Mouse (Mus musculus): ENCODE results near the gene Rras. TPM values are rescaled to one million over a fixed set of nuclear protein-coding genes. Genes with fewer than 3 reads are reported as not detected.
A peak's percentile ranks its signal among the peaks of the same experiment; 100 is the strongest.

The Rras gene
- total and polyA plus RNA-seq, 3 experiments, result 5.0 to 24.1 TPM; not detected in 1

DNA sequence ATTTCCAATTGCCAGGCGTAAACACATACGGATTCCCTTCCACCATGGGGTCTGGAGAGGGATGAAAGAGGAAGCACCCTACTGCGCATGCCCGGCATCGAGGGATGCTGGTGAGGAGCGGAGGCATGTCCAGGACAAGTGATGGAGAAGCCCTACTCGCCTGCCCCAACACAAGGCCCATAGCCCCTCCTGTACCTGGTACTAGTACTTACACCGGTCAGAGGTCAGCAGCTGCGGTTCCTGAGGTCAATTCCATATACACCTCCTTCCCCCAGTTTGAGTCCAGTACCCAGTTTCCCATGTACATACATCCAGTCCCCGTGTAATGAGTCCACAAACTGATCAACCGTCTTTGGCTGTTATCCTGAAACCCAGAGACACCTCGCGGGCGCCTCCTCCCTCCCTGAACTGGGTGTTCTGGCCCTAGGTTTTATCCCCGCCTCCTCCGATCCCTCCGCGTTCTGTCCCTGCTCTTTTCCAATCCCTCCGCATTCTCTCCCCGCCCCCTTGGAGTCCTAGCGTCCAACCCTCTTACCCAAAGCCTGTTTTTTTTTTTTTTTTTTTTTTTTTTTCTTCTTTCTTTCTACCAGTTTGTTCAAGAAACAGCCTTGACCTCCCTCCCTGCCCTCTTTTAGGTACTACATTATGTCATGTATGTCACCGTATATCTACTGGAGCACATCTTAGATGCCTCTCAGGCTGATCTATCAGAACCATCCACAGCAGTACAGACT lies 43.2 kb upstream of the Rras start, which contains the start of gene Cpt1c (continued):
- peak; percentile 35; the same call in 1 of the 2 replicates for TF ChIP-seq MYB (IDR thresholded peaks at IDR 0.05; ENCODE audit: low read depth, low read length)
- no peak for TF ChIP-seq ETS1 (IDR thresholded peaks at IDR 0.05; ENCODE audit: low read depth, low read length)
- TF ChIP-seq SMC3 (IDR thresholded peaks at IDR 0.05; ENCODE audit: low read depth, low read length), result peak; percentile 5; the same call in 1 of the 2 replicates
- no peak for TF ChIP-seq MAFK (IDR thresholded peaks at IDR 0.05; ENCODE audit: borderline replicate concordance, low read depth, low read length)
- TF ChIP-seq POLR2AphosphoS2 (IDR thresholded peaks at IDR 0.05; ENCODE audit: low read length), result peak; percentile 76; the same call in 1 of the 2 replicates

DNA sequence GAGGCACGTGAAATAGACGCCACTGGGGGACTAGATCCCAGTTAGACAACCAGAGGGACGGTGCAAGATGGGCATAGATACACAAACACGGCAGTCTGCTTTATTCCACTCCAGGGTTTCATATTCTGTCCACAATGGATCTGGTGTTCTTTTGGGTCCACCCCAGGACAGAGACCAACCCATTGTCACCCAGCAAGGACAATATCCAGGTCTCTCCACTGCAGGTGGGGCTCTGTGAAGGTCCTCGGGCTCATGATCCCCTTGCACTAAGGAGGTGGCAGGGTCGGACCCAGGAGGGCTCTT lies 42.7 kb upstream of the Rras start:
- Histone ChIP-seq H3K27ac (ENCODE audit: control insufficient read depth, low read depth, low read length) (no peak overlapping the region), H3K4me3 (ENCODE audit: control insufficient read depth in 1 of 2, insufficient read depth in 1 of 2, low read depth in 2 of 2, low read length in 2 of 2) (no peak overlapping the region), H3K4me1 (ENCODE audit: control insufficient read depth in 1 of 2, insufficient read depth in 2 of 2, low read length in 2 of 2) (peaks cover 0 to 8% of the 10 kb centered on the region in 2 experiments; a peak in 1 of 4 replicates), H3K79me2 (ENCODE audit: control insufficient read depth, insufficient read depth, low read length, poor library complexity) (no peaks in the 10 kb centered on the region), H3K27me3 (ENCODE audit: control insufficient read depth in 1 of 2, insufficient read depth in 2 of 2, low read length in 2 of 2) (no peaks in the 10 kb centered on the region), H3K36me3 (ENCODE audit: control insufficient read depth in 1 of 2, insufficient read depth in 2 of 2, low read length in 2 of 2) (peaks cover 0 to 6% of the 10 kb centered on the region in 2 experiments; a peak in 3 of 4 replicates), H3K9me3 (replicated peaks; ENCODE audit: insufficient read depth, low read length) (no peaks in the 10 kb centered on the region), H3K9ac (ENCODE audit: control insufficient read depth, low read depth, low read length, poor library complexity, severe bottlenecking) (no peak overlapping the region; the same call in 1 of the 2 replicates)
- no peak for DNase-seq (ENCODE audit: low read depth, low spot score)
- no peak for TF ChIP-seq USF2 (IDR thresholded peaks at IDR 0.05; ENCODE audit: borderline replicate concordance in 1 of 2, insufficient read depth in 1 of 2, low read depth in 1 of 2, low read length in 2 of 2)

DNA sequence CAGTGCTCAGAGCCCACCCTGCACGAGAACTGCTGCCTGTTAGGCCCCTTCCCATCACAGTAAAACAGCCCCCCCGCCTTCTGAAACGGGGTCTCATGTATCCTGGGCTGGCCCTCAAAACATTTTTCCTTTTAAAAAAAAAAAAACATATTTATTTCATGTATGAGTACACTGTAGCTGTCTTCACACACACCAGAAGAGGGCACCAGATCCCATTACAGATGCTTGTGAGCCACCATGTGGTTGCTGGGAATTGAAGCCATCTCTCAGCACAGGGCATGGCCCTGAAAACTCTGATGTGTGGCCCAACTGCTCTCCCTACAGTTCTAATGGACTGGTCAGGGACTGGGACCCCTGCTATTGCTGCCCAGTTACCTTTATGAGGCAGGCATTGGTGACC lies 39.5 kb upstream of the Rras start:
- no peaks in the 10 kb centered on the region for H3K9me3 ChIP-seq (replicated peaks; ENCODE audit: insufficient read depth, low read length)
- no peak overlapping the region for H3K4me3 ChIP-seq (ENCODE audit: control insufficient read depth in 1 of 2, insufficient read depth in 1 of 2, low read depth in 2 of 2, low read length in 2 of 2)
- H3K9ac ChIP-seq (ENCODE audit: control insufficient read depth, low read depth, low read length, poor library complexity, severe bottlenecking), result no peak overlapping the region
- peaks cover 7% of the 10 kb centered on the region for H3K79me2 ChIP-seq (ENCODE audit: control insufficient read depth, insufficient read depth, low read length, poor library complexity)
- peaks cover 0 to 16% of the 10 kb centered on the region in 2 experiments; a peak in 3 of 4 replicates for H3K36me3 ChIP-seq (ENCODE audit: control insufficient read depth in 1 of 2, insufficient read depth in 2 of 2, low read length in 2 of 2)
- no peak overlapping the region for H3K27ac ChIP-seq (ENCODE audit: control insufficient read depth, low read depth, low read length)
- no peaks in the 10 kb centered on the region for H3K27me3 ChIP-seq (ENCODE audit: control insufficient read depth in 1 of 2, insufficient read depth in 2 of 2, low read length in 2 of 2)
- peaks cover 0 to 5% of the 10 kb centered on the region in 2 experiments; a peak in 1 of 4 replicates for H3K4me1 ChIP-seq (ENCODE audit: control insufficient read depth in 1 of 2, insufficient read depth in 2 of 2, low read length in 2 of 2)
- TF ChIP-seq UBTF (IDR thresholded peaks at IDR 0.05; ENCODE audit: borderline replicate concordance, insufficient read depth, low read depth, low read length) (no peak), POLR2AphosphoS5 (IDR thresholded peaks at IDR 0.05; ENCODE audit: borderline replicate concordance, low read depth, low read length) (no peak), JUND (IDR thresholded peaks at IDR 0.05; ENCODE audit: low read depth, low read length) (no peak), ZC3H11A (IDR thresholded peaks at IDR 0.05; ENCODE audit: low read depth, low read length) (no peak), NRF1 (IDR thresholded peaks at IDR 0.05; ENCODE audit: insufficient read depth, low read depth, low read length, poor library complexity, severe bottlenecking) (no peak), RCOR1 (IDR thresholded peaks at IDR 0.05; ENCODE audit: low read depth, low read length) (no peak)
- DNase-seq (ENCODE audit: low read depth, low spot score), result no peak

Data from MEL (cell line).